17 mouse cellular contexts compared by ENCODE assay signal in the genomic region with DNA sequence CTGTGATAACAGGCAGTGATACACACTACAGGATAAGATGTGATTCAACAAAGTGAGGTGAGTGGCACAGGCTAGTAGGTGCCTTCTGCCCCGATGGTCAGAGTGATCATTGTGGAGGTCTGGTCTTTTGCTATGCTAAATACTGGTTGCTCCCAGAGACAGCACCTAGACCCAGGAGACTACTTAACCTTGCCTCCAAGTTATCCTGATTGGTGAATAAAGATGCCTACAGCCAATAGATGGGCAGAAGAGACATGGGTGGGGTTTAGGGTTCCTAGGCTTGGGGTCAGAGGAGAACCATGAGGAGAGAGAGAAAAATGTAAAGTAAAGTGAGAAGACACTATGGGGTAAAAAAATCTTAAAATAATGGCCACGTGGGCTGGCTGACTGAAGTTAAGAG.
"Had no signal": no experiment of that assay in that cellular context is flagged by ENCODE, and none has a peak within 500 bp of the region (broad histone marks: within the 10 kb centered on the region; RNA-seq: fewer than 3 reads in every experiment).

No protein-coding gene starts in this region.

- H3K9ac ChIP-seq: kidney, embryonic 15.5 days; liver, embryonic 13.5 days; midbrain, embryonic 12.5 days; midbrain, embryonic 15.5 days; neural tube, embryonic 12.5 days; neural tube, embryonic 15.5 days; stomach, embryonic 15.5 days had no signal

- H3K27ac ChIP-seq: kidney, embryonic 15.5 days; liver, embryonic 13.5 days; midbrain, embryonic 12.5 days; midbrain, embryonic 15.5 days; neural tube, embryonic 12.5 days; neural tube, embryonic 15.5 days; stomach, embryonic 15.5 days had no signal

- ATAC-seq: midbrain, embryonic 15.5 days had no signal

- DNase-seq: kidney, postnatal 10 days; kidney, postnatal 36 days; liver, embryonic 13.5 days; lung, adult 2 months; lung, postnatal 14 days; lung, postnatal 4 days; right cerebral cortex, adult 18-20 months; right cerebral cortex, postnatal 14 days; spleen, adult 18-20 months; thymus, adult 18-20 months; thymus, postnatal 36 days had no signal

- H3K4me1 ChIP-seq: kidney, embryonic 15.5 days; stomach, embryonic 15.5 days had no signal

- H3K27me3 ChIP-seq: kidney, embryonic 15.5 days; liver, embryonic 13.5 days; midbrain, embryonic 12.5 days; midbrain, embryonic 15.5 days; neural tube, embryonic 12.5 days; neural tube, embryonic 15.5 days; stomach, embryonic 15.5 days had no signal

- H3K9me3 ChIP-seq: kidney, embryonic 15.5 days; liver, embryonic 13.5 days; midbrain, embryonic 12.5 days; midbrain, embryonic 15.5 days; neural tube, embryonic 12.5 days; neural tube, embryonic 15.5 days; stomach, embryonic 15.5 days had no signal

- H3K4me2 ChIP-seq: kidney, embryonic 15.5 days; liver, embryonic 13.5 days; midbrain, embryonic 12.5 days; midbrain, embryonic 15.5 days; neural tube, embryonic 12.5 days; neural tube, embryonic 15.5 days; stomach, embryonic 15.5 days had no signal

- H3K4me3 ChIP-seq: kidney, embryonic 15.5 days; liver, embryonic 13.5 days; midbrain, embryonic 12.5 days; midbrain, embryonic 15.5 days; neural tube, embryonic 12.5 days; neural tube, embryonic 15.5 days; stomach, embryonic 15.5 days had no signal
